Mouse (Mus musculus): ENCODE data around the gene Ptgfrn.
A peak's percentile ranks its signal among the peaks of the same experiment; 100 is the strongest.

Gene Ptgfrn

GRCm38 (mm10) chr3:101041997-101042396, 68.1 kb downstream of the Ptgfrn start:
- no peak for DNase-seq (ENCODE audit: low read depth, low spot score)

- DNase-seq (ENCODE audit: low read depth, low spot score): no peak
Observed at GRCm38 (mm10) chr3:101037984-101038545, 72.0 kb downstream of the Ptgfrn start.

GRCm38 (mm10) chr3:101036001-101036400, 74.1 kb downstream of the Ptgfrn start:
- no peak for DNase-seq (ENCODE audit: low read depth, low spot score)

- DNase-seq (ENCODE audit: low read depth, low spot score): no peak
Observed at GRCm38 (mm10) chr3:101034509-101034908, 75.6 kb downstream of the Ptgfrn start.

GRCm38 (mm10) chr3:101033644-101034043, 76.4 kb downstream of the Ptgfrn start:
- DNase-seq (ENCODE audit: low read depth, low spot score): no peak

GRCm38 (mm10) chr3:101031456-101032142, 78.5 kb downstream of the Ptgfrn start:
- DNase-seq (ENCODE audit: low read depth, low spot score): no peak

GRCm38 (mm10) chr3:101030630-101031029, 79.4 kb downstream of the Ptgfrn start:
- no peak for DNase-seq (ENCODE audit: low read depth, low spot score)

GRCm38 (mm10) chr3:101029339-101029738, 80.7 kb downstream of the Ptgfrn start, which contains the start of gene Cd101:
Gene Cd101 (minus strand): TSS chr3:101029556.
- DNase-seq (ENCODE audit: low read depth, low spot score): no peak

GRCm38 (mm10) chr3:101026741-101027140, 83.3 kb downstream of the Ptgfrn start:
- DNase-seq (ENCODE audit: low read depth, low spot score): no peak

- DNase-seq (ENCODE audit: low read depth, low spot score): no peak
Observed at GRCm38 (mm10) chr3:101022967-101023366, 87.1 kb downstream of the Ptgfrn start.

- no peak for DNase-seq (ENCODE audit: low read depth, low spot score)
Observed at GRCm38 (mm10) chr3:101021481-101022051, 88.5 kb downstream of the Ptgfrn start.

GRCm38 (mm10) chr3:101021073-101021472, 89.0 kb downstream of the Ptgfrn start:
- no peak for DNase-seq (ENCODE audit: low read depth, low spot score)

- DNase-seq (ENCODE audit: low read depth, low spot score): no peak
Observed at GRCm38 (mm10) chr3:101018494-101018893, 91.6 kb downstream of the Ptgfrn start.

- DNase-seq (ENCODE audit: low read depth, low spot score): no peak
Observed at GRCm38 (mm10) chr3:101016050-101016449, 94.0 kb downstream of the Ptgfrn start.

- DNase-seq (ENCODE audit: low read depth, low spot score): no peak
Observed at GRCm38 (mm10) chr3:101015254-101015653, 94.8 kb downstream of the Ptgfrn start.

GRCm38 (mm10) chr3:101013536-101013935, 96.5 kb downstream of the Ptgfrn start:
- no peak for DNase-seq (ENCODE audit: low read depth, low spot score)

GRCm38 (mm10) chr3:101013005-101013404, 97.1 kb downstream of the Ptgfrn start:
- DNase-seq (ENCODE audit: low read depth, low spot score): no peak

GRCm38 (mm10) chr3:101012597-101012996, 97.5 kb downstream of the Ptgfrn start:
- no peak for DNase-seq (ENCODE audit: low read depth, low spot score)

GRCm38 (mm10) chr3:101012131-101012571, 97.9 kb downstream of the Ptgfrn start:
- DNase-seq (ENCODE audit: low read depth, low spot score): no peak

- DNase-seq (ENCODE audit: low read depth, low spot score): peak; percentile 46
Observed at GRCm38 (mm10) chr3:101011203-101011600, 98.9 kb downstream of the Ptgfrn start.

- DNase-seq (ENCODE audit: low read depth, low spot score): no peak
Observed at GRCm38 (mm10) chr3:101010589-101011202, 99.4 kb downstream of the Ptgfrn start.

- no peak for DNase-seq (ENCODE audit: low read depth, low spot score)
Observed at GRCm38 (mm10) chr3:101007112-101007782, 102.8 kb downstream of the Ptgfrn start.

All from forelimb bud, embryonic 11.5 days (tissue).